Mouse (Mus musculus): Measurements from ENCODE around the gene 1700025G04Rik. TPM values are rescaled to one million over a fixed set of nuclear protein-coding genes. Genes with fewer than 3 reads are reported as not detected.

The 1700025G04Rik gene
- total and polyA plus RNA-seq, 3 experiments, result 1.5 to 19.5 (median 12.8) TPM

- TF ChIP-seq GABPA (IDR thresholded peaks at IDR 0.05; ENCODE audit: insufficient replicate concordance, low read depth, low read length), result no peak
- TF ChIP-seq USF1 (IDR thresholded peaks at IDR 0.05; ENCODE audit: low read depth, low read length), result no peak
- no peak for TF ChIP-seq ELF1 (IDR thresholded peaks at IDR 0.05; ENCODE audit: low read depth, low read length)
- no peak for TF ChIP-seq BHLHE40 (IDR thresholded peaks at IDR 0.05; ENCODE audit: low read depth, low read length)
- TF ChIP-seq NRF1 (IDR thresholded peaks at IDR 0.05; ENCODE audit: low read depth, low read length), result no peak
- TF ChIP-seq SMC3 (IDR thresholded peaks at IDR 0.05; ENCODE audit: low read depth, low read length), result no peak
- no peak for TF ChIP-seq E2F4 (IDR thresholded peaks at IDR 0.05; ENCODE audit: insufficient replicate concordance, low read depth, low read length)
- no peak for TF ChIP-seq KAT2A (IDR thresholded peaks at IDR 0.05; ENCODE audit: insufficient replicate concordance, low read length)
- no peak for TF ChIP-seq TBP (conservative IDR thresholded peaks at IDR 0.05; ENCODE audit: low read depth, low read length)
- in situ Hi-C loops (cut with MboI; ENCODE audit: low pct_ligation_motif_present, low pct_unique_long_range_greater_than_20kb, low sequenced_read_pairs) (no loop called here), dilution Hi-C loops (cut with MboI; ENCODE audit: extremely low pct_ligation_motif_present, extremely low pct_unique_long_range_greater_than_20kb, low sequenced_read_pairs) (no loop called here)
- H3K27ac ChIP-seq (ENCODE audit: insufficient read depth, low read depth), result no peak overlapping the region
- no peaks in the 10 kb centered on the region for H3K36me3 ChIP-seq (replicated peaks in 1 of 2; ENCODE audit: control insufficient read depth in 1 of 2, insufficient read depth in 1 of 2, low read length in 1 of 2)
- no peak overlapping the region for H3K9ac ChIP-seq (ENCODE audit: insufficient read depth, low read depth)
- H3K79me2 ChIP-seq (replicated peaks; ENCODE audit: control insufficient read depth, extremely low read depth, insufficient read depth, poor library complexity, severe bottlenecking), result no peaks in the 10 kb centered on the region
- H3K27me3 ChIP-seq (replicated peaks), result no peaks in the 10 kb centered on the region
- no peak overlapping the region for H3K4me3 ChIP-seq (replicated peaks in 1 of 3; ENCODE audit: low read depth in 2 of 3, low read length in 2 of 3, poor library complexity in 1 of 3)
- H3K9me3 ChIP-seq (replicated peaks; ENCODE audit: low read length), result no peaks in the 10 kb centered on the region
- no peak overlapping the region for H3K4me2 ChIP-seq (ENCODE audit: insufficient read depth, low read depth, poor library complexity, severe bottlenecking)
- H3K4me1 ChIP-seq (ENCODE audit: control insufficient read depth in 1 of 2, insufficient read depth in 2 of 2), result peaks cover 13 to 68% of the 10 kb centered on the region in 2 experiments
- no peak for DNase-seq (ENCODE audit: extremely low read depth)
These were observed 69.9 kb downstream of the 1700025G04Rik start for GRCm38 (mm10) chr1:152020070-152020469.

- in situ Hi-C loops (cut with MboI; ENCODE audit: low pct_ligation_motif_present, low pct_unique_long_range_greater_than_20kb, low sequenced_read_pairs) (no loop called here), dilution Hi-C loops (cut with MboI; ENCODE audit: extremely low pct_ligation_motif_present, extremely low pct_unique_long_range_greater_than_20kb, low sequenced_read_pairs) (no loop called here)
- H3K4me1 ChIP-seq (ENCODE audit: control insufficient read depth in 1 of 2, insufficient read depth in 2 of 2), result peaks cover 14 to 65% of the 10 kb centered on the region in 2 experiments
- TF ChIP-seq ELF1 (IDR thresholded peaks at IDR 0.05; ENCODE audit: low read depth, low read length) (peak; percentile 53), ZMIZ1 (IDR thresholded peaks at IDR 0.05; ENCODE audit: low read depth, low read length) (no peak), NRF1 (IDR thresholded peaks at IDR 0.05; ENCODE audit: low read depth, low read length) (no peak), ETS1 (conservative IDR thresholded peaks at IDR 0.05; ENCODE audit: low read depth, low read length) (no peak; the same call in 1 of the 2 replicates), MYC (IDR thresholded peaks at IDR 0.05; ENCODE audit: low read depth, low read length) (no peak), GABPA (IDR thresholded peaks at IDR 0.05; ENCODE audit: insufficient replicate concordance, low read depth, low read length) (no peak), POLR2A (IDR thresholded peaks at IDR 0.05; ENCODE audit: low read depth, low read length) (no peak), MAX (IDR thresholded peaks at IDR 0.05; ENCODE audit: low read length) (no peak), JUN (IDR thresholded peaks at IDR 0.05; ENCODE audit: insufficient read depth, low read depth, low read length) (no peak), MXI1 (IDR thresholded peaks at IDR 0.05; ENCODE audit: low read depth, low read length) (no peak), TCF12 (IDR thresholded peaks at IDR 0.05; ENCODE audit: low read depth, low read length) (peak; percentile 36; the same call in 1 of the 2 replicates), RCOR1 (conservative IDR thresholded peaks at IDR 0.05; ENCODE audit: low read depth, low read length) (no peak), ZKSCAN1 (IDR thresholded peaks at IDR 0.05; ENCODE audit: borderline replicate concordance, low read depth, low read length) (no peak), ZNF384 (IDR thresholded peaks at IDR 0.05; ENCODE audit: low read depth, low read length) (no peak), SMC3 (IDR thresholded peaks at IDR 0.05; ENCODE audit: low read depth, low read length) (no peak), RAD21 (IDR thresholded peaks at IDR 0.05; ENCODE audit: low read depth, low read length) (no peak; the same call in 1 of the 2 replicates)
- no peaks in the 10 kb centered on the region for H3K27me3 ChIP-seq (replicated peaks)
- H3K27ac ChIP-seq (ENCODE audit: insufficient read depth, low read depth), result no peak overlapping the region
- no peaks in the 10 kb centered on the region for H3K36me3 ChIP-seq (replicated peaks in 1 of 2; ENCODE audit: control insufficient read depth in 1 of 2, insufficient read depth in 1 of 2, low read length in 1 of 2)
- no peak overlapping the region for H3K9ac ChIP-seq (ENCODE audit: insufficient read depth, low read depth)
- no peaks in the 10 kb centered on the region for H3K79me2 ChIP-seq (replicated peaks; ENCODE audit: control insufficient read depth, extremely low read depth, insufficient read depth, poor library complexity, severe bottlenecking)
- no peaks in the 10 kb centered on the region for H3K9me3 ChIP-seq (replicated peaks; ENCODE audit: low read length)
- H3K4me2 ChIP-seq (ENCODE audit: insufficient read depth, low read depth, poor library complexity, severe bottlenecking), result no peak overlapping the region
- DNase-seq (ENCODE audit: extremely low read depth), result peak; percentile 91
- no peak overlapping the region for H3K4me3 ChIP-seq (replicated peaks in 1 of 3; ENCODE audit: low read depth in 2 of 3, low read length in 2 of 3, poor library complexity in 1 of 3)
These were observed 70.7 kb downstream of the 1700025G04Rik start for GRCm38 (mm10) chr1:152019196-152019595.
